Mouse (Mus musculus) right cerebral cortex, adult 18-20 months (tissue): Measurements from ENCODE around the gene Taldo1.

ENCODE experiments used
- DNase-seq: peaks from one replicate; pipeline ENCODE4 v3.0.0; 2022; ENCODE audit warnings: mixed read lengths

Taldo1 gene

DNA sequence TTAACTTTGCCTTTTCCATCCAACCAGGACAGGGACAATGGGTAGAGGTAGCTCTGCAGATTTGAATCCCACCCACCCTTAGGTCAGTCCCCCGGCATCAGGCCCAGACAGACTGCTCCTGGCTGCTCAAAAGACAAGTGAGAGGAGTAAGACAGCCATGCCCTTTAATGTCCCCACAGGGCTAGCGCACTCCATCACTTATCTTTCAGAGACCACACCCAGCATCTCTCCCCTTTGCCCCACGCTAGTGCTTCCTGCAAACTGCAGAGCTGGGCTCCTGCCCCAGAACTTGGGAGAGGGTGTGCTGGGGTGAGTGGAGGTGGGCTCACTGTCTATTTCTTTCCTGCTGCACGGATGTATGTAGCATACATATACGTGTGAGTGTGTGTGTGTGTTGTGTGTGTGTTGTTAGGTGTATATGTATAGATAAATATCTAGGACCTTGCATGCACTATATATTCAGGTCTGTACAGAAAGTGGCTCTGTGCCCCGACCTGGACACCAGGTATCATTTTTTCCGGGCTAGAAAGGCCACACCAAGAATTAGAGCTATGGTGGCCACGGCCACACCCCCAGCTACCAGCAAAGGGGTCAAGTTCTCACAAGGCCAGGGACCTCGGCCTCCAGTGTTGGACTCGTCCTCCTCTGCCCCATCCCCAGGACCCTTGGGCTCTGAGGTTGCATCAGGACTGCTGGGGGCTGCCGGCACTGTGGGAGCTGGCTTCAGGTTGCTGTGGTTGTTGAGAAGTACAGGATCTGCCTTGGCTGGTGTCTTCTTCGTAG lies 35.1 kb downstream of the Taldo1 start:
- no peak for DNase-seq

DNA sequence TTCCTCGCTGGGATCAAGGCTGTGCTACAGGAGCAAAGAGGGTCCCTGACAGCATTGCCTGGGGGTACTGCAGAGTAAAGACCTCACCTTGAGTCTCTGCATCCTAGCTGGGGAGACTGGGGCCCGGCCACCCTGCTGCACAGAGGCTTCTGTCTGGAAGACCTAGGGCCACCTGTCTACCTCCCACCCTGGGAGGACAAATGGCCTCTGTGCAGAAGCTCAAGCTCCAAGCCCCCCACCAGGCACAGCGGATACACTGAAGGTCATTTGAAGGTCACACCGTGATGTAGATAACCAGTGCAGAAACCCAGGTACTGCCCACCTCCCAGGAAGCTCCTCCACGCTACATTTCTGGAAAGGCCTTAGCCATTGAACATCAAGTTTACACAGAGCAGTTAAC lies 36.7 kb downstream of the Taldo1 start:
- DNase-seq, result no peak

DNA sequence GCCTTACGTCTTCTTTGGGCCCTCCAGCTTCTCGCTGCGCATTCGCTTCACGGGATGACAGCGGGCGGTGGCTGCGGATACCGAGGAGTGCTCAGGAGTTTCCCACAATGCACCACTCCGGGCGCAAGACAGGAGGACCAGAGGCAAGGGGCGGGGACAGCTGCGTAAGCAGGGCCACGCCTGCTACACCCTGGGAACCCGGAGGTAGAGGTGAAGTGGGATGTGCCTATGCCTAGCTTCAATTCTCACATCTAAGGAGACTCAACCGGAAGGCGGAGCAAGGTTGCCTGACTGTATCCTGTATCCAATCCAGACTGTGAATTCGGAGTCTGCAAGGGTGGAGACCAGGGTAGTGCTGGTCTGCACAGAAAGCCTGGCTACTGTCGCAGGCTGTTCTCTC lies 37.3 kb downstream of the Taldo1 start, which contains the start of gene Cend1:
Gene Cend1 (minus strand): TSS at position 182 of the 400 bp plus-strand sequence.
- peak; percentile 95 for DNase-seq

DNA sequence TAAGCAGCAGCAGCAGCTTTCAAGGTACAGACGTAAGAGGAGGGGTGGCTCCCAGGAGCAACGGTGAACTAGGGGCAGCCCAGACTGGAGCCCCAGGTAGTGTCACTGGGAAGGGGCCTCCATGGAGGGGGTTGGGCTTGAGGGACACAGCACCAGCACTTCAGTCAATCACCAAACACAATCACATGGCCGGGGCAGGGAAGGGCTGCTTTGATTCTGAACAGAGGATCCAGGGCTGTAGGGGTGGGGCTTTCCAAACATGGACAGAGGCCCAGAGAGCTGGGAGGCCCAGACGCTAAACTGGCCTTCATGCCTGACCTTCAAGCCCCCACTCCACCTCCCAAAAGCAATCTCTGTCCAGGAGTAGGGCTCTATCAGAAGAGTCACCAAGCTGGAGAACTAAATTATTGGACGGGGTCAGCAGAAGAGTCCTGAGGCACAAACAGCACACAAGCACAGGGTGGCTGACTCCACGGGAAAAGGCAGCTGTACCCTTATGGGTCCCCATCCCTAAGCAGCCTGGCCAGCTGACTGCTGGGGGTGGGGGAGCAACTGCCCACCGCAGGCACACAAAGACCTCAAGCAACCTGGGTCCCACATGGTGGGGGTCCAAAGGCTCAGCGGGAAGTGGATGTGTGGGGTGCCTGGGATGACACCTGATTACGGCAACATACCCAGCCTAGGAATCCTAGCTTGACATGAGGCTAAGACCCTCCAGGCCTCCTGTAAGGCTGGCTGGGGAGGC lies 38.0 kb downstream of the Taldo1 start:
- DNase-seq, result no peak

DNA sequence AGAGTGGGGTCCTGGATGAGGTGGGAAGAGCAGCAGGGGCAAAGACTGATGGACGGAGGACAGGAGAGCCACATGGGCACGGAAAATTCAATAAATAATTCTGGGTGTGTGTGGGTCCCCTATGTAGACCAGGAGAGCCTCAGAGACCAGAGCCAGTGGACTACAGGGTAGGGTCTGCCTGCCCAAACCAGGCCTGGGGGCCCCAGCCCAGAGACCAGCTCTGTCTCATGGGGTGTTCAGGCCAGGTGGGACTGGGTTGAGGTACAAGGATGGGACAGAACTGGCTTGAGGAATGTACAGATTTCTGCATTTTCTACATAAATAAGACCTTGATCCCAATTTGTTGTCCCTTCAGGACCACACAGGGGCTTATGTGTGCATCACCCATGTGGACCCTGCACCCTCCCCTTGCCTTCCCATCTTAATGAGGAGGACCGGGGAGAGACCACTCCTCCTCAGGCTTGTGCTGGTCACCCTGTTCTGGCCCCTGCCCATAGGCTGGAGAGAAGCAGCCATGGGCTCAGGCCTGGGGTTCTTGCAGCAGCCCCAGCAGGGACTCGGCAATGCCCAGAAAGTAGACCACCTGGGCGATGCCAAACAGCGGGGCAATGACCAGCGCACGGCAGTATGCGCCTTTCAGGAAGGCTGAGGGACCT lies 38.7 kb downstream of the Taldo1 start:
- no peak for DNase-seq

DNA sequence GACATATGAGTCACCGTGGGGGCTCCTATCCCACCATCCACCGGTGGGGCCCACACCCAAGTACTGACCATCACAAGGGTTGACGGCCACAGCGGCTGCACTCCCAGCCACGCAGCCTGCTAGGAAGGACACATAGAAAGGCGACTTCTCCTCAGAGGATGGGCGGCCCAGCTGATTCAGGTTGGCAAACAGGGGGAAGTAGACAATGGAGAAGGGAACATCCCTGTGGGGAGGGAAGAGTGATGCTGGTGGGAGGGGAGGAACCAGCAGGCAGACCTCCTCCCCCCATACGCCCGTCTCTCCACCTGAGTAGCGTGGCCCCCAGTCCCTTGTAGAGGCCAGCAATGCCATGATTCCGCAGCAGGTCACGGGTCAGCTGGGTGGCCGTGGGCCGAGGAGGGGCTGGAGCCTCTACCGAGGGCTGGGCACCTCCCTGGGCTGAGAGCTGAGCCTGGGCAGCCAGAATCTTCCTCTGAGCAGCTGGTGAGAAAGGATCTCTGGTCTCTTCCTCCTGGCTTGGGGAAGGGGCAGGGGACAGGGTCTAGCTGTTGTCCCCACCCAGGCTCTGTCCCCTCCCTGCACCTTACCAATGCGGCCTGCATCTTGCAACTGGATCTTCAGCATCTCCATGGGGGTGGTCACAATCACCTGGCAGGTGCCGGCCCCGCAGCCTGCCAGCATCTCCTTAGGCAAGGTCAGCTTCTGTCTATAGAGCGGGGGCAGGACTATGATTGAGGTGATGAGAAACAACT lies 39.6 kb downstream of the Taldo1 start:
- no peak for DNase-seq

DNA sequence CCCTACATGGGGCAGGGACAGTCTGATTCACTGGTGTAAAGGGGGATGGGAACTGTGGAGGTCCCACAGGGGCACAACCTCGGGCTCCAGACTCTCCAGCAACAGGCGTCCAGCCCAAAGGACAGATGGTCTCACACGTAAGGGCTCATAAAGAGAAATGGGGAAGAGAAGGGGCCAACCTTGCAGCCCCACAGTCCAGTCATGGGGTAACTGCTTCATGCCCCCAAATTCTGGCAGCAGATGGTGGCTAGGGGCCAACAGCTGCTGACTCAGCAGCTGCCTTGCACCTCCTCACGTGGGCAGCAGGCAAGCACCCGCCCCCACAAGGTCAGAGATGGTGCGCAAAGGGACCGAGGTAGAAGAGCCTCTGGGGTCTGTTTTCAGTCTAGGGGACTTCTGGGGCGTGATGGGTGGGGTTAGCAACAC lies 40.2 kb downstream of the Taldo1 start:
- no peak for DNase-seq

DNA sequence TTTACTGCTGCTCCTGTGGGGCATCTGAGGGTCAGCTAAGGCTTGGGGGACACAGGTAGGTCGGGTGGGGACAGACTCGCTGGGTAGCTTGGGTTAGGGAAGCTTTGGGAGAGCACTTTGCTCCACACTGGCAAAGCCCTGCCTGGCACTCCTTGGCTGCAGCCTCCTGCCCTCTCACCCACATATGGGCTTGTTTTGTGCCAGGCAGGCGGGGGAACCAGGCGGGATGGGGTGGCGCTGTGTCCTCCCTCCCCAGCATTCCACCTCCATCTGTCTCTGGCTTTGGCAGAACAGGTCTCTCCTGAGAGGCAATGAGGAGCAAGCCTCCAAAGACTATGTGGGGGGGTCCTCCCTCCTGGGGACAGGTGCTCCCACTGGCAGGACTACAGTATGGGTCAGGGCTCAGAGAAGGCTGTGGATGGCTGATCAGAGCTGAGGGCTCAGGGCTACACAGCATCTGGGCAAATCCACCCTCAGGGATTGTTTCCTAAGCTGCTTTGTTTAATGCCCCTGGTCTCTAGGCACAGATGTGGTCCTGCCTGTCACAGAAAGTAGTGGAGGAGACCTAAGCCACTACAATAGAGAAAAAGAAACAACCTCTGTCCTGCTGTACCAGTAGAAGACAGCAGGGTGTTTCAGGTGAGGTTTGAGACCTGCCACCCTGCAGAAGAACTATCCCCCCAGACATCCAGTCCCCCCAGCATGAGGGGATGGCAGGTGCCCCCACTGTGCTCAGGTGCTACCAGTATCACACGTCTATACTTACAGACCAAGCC lies 40.9 kb downstream of the Taldo1 start:
- no peak for DNase-seq

DNA sequence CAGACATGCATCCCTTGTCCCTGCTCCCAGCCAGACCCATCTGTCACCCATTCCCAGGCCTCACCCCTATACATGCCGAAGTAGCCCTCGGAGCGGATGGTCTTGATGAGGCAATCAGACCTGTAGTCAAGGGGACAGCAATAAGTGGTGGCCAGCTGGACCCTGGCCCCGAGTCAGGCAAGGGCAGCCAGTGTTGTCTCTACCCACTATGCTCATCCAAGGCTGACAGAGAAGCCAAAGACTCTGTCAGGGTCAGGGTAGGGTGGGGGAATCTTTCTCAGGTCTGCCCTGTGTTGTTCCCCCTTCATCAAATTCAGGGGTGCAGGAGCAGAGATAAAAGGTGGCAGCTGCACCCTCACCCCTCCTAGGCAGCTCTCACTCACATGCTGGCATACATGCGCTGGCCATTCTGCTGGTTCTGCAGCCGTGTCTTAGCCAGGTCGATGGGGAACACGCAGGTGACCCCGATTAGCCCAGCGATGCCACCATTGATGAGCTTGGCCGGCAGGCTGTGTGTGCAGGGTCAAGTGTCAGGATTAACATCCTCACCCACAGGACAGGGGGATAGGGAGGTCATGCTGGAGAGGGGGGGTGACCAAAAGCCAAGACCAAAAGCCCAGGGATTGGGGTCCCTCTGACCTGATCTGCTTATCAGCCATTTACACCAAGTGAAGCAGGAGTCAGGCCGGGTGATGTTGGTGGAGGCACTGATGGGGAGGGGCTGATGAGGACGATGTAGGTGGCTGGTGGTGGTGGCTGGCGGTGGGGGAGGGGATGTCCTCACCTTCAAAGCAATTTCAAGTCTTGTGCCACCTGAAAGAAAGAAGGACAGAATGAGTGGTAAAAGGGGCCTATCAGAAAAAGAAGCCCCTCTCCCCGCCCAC lies 41.8 kb downstream of the Taldo1 start:
- no peak for DNase-seq

DNA sequence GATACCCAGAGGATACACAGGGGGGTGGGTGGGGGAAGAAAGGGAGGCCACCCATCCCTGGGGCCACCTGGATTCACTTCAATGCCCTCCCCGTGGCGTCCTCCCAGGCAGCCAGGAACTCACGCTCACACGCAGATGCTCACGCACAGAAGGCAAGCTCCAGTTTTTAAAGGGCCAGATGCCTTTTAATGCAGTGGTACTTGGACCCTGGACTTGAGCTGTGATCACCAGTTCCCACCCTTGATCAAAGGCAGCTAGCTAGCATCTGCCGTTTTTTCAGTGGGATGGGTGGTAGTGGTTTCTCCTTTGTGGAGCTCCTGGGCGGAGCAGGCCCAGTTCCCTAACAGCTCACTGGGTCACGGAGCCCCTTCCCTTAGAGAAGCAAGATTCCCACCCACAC lies 42.5 kb downstream of the Taldo1 start:
- DNase-seq, result peak; percentile 77

DNA sequence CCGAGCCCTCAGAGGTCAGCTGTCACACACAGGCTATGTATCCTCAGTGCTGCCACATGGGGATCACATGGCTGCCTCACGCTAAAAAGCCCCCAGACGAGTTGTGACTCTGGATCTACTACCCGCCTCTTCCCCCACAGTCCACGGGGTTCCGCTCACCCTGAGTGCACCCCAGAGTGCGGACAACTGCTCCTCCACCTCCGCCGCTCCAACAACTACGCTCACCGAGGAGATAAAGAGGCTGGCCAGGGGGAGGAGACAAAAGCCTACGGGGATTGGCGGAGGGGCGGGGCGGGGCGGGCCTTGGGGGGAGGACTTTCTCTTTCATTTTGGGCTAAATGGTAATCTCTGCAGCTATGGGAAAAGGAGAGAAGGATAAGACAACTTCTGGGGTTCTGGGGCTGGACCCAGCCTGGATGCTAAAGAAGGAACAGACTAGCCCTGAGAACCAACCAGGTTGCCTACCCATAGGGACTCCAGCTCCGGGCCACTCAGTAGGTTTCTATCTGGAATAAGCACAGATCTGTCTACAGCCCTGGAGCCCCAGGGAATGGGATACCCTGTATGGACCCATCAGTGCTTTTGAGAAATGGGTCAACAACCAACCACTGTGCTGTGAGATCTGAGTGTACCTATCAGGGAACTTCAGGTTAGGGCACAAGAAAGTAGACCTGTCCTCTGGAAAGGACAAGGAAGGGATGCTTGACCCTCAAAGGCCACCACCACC lies 43.3 kb downstream of the Taldo1 start:
- peak; percentile 71 for DNase-seq

DNA sequence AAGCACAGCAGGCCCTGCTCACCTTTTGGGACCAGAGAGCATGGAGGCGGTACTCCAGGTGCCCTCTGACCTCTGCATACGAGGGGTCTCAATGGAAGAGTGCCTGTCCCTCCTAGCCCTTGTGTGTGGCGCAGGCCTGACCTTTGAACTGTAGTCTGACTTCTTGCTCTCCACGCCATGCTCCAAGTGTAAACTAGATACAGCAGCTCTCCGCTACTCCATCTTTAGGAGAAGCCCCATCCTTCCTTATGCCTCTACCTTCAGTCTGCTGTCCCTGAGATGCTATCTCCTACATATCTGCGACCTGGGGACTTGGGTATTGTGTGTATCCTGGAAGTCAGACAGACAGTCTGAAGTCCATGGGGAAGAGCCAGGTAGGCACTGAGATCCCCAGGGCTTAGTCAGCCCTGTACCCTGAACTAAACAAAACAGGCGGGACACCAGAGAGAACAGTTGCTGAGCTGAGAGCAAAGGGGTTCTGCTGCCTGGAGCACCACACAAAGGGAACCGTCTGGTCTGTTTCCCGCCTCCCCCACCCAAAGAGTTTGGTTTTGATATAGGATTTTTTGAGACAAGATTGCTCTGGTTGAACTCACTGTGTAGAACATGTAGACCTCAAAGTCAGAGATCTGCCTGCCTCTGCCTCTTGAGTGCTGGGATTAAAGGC lies 44.0 kb downstream of the Taldo1 start:
- DNase-seq, result no peak

DNA sequence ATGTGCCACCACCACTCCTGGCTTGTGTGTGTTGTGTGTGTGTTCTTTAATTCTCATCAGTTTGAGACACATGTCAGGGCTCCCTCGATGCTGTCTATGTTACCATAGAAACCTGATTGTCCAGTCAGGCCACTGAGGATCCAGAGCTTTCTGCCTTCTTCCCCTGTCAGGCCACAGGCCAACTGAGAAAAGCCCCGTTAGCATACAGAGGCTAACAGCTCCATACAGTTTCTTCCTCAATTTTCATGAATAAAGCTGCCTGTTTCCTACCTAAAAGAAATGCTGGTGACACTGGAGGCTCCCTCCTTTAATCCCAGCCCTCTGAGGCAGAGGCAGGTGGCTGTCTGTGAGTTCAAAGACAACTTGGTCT lies 44.5 kb downstream of the Taldo1 start:
- DNase-seq, result no peak

DNA sequence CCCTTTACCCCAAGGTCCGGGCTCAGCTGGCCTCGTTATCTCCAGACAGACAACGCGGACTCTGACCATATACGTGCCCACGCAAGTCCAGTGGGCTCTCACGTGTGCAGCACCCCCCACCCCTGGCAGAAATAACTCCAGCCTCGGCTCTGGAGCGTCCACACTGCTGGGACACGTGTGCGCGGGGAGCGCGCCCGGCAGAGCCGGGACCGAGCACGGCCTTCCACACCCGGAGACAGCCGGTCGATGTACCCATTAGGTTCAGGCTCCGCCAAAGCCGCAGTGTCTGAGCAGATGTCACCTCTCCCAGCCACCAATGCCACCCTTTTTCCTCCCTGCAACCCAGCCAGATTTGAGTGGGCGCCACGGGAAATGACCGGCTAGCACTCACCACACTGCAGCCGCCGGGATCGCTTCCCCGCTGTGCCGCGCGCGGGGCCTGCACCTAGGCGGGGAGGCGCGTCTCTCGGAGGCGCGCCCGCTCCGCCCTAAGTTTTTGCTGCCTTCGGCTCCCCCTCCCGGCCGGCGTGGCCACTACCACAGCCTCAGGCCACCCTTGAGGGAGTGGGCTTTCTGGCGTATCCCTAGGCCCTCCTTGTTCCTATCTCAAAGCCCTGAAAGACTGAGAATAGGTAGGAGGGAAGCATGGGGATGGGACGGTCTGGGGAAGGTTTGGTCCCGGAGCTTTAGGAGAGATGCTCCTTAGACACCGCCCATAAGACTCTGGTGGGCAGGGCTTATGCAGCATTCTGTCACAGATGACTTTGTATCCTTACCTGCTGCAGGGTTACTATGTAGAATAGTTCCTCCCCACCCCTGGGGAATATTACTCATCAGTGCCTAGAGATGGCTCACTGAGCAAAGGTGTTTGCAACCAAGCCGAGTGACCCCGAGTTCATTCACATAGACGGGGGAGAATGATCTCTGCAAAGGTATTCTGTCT lies 45.5 kb downstream of the Taldo1 start, which contains the start of gene Slc25a22:
Gene Slc25a22 (minus strand): TSS at position 715 of the 943 bp plus-strand sequence.
- peak; percentile 86 for DNase-seq

DNA sequence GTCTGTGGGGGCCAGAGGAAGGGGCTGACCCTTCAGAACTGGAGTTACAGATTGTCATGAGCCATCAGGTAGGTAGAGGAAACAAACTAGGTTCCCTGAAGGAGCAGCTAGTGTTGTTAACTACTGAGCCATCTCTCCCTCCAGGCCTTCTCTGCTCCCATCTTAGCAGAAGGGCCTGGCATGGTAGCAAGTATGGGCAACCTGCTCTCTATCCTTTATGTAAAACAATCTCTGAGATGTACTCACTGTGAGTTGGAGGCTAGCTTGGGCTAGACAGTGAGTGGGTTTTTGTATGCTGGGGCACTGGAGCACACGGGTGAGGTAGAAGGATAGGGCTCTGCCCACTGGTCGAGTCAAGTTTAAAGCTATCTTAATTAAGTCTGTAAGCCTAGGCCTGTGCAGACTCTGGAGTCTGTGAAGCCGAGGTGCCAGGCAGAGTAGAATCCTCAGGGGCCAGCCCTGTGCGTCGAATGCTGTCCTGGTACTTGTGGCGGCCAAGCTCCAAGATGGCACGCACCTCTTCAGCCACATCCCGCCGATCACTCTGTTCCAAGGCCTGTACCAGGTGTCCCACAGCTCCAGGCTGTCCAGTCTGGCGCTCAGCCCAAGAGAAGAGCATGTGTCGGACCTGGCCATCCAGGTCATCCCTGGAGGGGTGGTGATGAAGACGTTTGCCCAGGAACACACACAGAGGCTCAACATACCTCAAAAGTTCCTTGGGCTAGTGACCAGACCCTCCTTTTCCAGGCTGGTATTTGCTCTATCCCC lies 46.4 kb downstream of the Taldo1 start:
- no peak for DNase-seq

DNA sequence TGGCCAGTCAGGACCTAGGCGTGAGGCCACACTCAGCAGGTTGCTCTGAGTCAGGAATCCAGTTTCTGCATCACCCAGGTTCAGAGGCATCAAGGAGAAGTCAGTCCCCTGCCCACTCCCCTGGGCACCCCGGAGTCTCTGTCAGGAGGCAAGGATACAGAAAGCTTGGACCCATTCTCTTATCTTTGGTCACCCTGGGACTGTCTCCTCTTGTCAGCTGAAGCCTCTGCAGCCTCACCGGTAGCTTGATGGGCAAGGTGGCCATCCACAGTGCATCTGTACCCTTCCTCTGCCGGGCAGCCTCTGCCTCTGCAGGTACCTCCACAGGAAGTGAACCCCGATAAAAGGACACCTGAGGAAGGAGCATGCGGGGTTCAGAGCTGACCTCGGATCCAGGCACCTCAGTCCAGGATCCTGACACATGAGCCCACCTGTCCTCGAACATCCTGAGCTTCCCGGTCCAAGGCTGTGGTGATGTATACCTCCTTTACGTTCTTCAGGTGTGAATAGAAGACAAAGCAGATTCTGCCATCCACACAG lies 47.2 kb downstream of the Taldo1 start:
- no peak for DNase-seq

DNA sequence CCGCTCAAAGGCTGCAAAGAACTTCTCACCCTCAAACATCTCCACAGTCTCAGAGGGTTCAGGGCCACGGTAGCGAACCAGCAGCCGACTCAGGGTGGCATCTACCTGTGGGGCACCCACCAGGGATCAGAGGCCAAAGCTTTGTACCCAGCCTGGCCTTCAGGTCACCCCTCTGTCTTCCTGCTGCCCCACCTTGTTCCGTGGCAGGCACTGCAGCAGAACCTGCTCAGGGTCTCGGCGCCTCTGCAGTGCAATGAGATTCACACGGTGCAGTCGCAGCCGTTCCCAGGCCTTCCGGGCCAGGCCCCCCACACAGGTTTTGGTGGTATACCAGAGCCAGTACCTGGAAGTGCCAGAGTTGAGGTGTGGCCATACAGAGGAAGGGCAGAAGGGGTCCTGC lies 47.8 kb downstream of the Taldo1 start:
- DNase-seq, result no peak
